ENCODE assay signal across 11 mouse cellular contexts in the genomic region with DNA sequence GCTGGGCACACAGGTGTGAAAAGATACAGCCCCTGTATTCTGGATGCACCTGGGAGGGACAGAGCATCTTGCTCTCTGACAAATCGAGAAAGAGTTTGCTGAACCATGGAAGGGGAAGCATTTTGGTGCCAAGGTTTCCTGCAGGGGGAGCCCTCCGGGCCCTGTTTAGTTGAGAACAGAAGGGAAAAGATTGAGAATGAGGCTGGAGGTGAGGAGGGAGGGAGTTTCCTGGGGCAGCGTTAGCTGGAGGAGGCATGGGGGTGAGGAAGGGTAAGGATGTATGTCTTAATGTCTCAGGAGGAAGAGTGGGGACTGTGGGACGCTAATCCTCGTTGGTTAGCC. TPM values are rescaled to one million over a fixed set of nuclear protein-coding genes. Genes with fewer than 3 reads are reported as not detected.
DNase-seq lines count a peak whose midpoint lies in the region; ATAC-seq lines count a peak whose summit lies in the region.
"Had no signal": no experiment of that assay in that cellular context is flagged by ENCODE, and none has a peak within 500 bp of the region (broad histone marks: within the 10 kb centered on the region; RNA-seq: fewer than 3 reads in every experiment).

No protein-coding gene starts in this region.

- H3K9ac ChIP-seq in heart, embryonic 12.5 days: no peak overlapping the region
- H3K9ac ChIP-seq in midbrain, embryonic 15.5 days: no peak overlapping the region
- H3K9ac ChIP-seq: heart, embryonic 15.5 days had no signal

- no peak overlapping the region for H3K4me3 ChIP-seq in heart, embryonic 12.5 days
- H3K4me3 ChIP-seq in forebrain, embryonic 10.5 days: peak overlapping the region; percentile 26
- H3K4me3 ChIP-seq in midbrain, embryonic 15.5 days: no peak overlapping the region
- H3K4me3 ChIP-seq: heart, embryonic 15.5 days; myocyte had no signal

- H3K27me3 ChIP-seq in heart, embryonic 12.5 days (replicated peaks): peaks cover 37% of the 10 kb centered on the region
- peaks cover 99% of the 10 kb centered on the region for H3K27me3 ChIP-seq in forebrain, embryonic 10.5 days (ENCODE audit: poor library complexity, severe bottlenecking)
- peaks cover 30% of the 10 kb centered on the region for H3K27me3 ChIP-seq in midbrain, embryonic 15.5 days (replicated peaks)

- H3K36me3 ChIP-seq in heart, embryonic 12.5 days: no peaks in the 10 kb centered on the region
- H3K36me3 ChIP-seq in forebrain, embryonic 10.5 days (replicated peaks): no peaks in the 10 kb centered on the region
- no peaks in the 10 kb centered on the region for H3K36me3 ChIP-seq in midbrain, embryonic 15.5 days (replicated peaks)
- H3K36me3 ChIP-seq: heart, embryonic 15.5 days had no signal

- H3K4me1 ChIP-seq in heart, embryonic 12.5 days (replicated peaks): peaks cover 5% of the 10 kb centered on the region; the same call in 1 of the 2 replicates
- peaks cover 42% of the 10 kb centered on the region for H3K4me1 ChIP-seq in forebrain, embryonic 10.5 days
- H3K4me1 ChIP-seq in midbrain, embryonic 15.5 days: peaks cover 19% of the 10 kb centered on the region

- WGBS in heart, embryonic 12.5 days: 7% methylated on average over 5 of the region's 5 CpGs
- WGBS in forebrain, embryonic 10.5 days: 2% methylated on average over 5 of the region's 5 CpGs
- 2% methylated on average over 5 of the region's 5 CpGs for WGBS in midbrain, embryonic 15.5 days

- no peaks in the 10 kb centered on the region; the same call in 1 of the 2 replicates for H3K9me3 ChIP-seq in heart, embryonic 12.5 days (replicated peaks)
- H3K9me3 ChIP-seq in forebrain, embryonic 10.5 days: no peaks in the 10 kb centered on the region
- no peaks in the 10 kb centered on the region for H3K9me3 ChIP-seq in midbrain, embryonic 15.5 days
- H3K9me3 ChIP-seq: heart, embryonic 15.5 days had no signal

- no peak for ATAC-seq in heart, embryonic 12.5 days (ENCODE audit: insufficient number of reproducible peaks, low FRiP score)
- no peak for ATAC-seq in midbrain, embryonic 15.5 days (replicated peaks)
- ATAC-seq in granulocyte monocyte progenitor cell, adult 5-6 weeks (replicated peaks; ENCODE audit: poor library complexity, severe bottlenecking): no peak; the same call in 1 of the 2 replicates

- peak overlapping the region; percentile 33; the same call in 1 of the 2 replicates for H3K4me2 ChIP-seq in heart, embryonic 12.5 days
- H3K4me2 ChIP-seq in midbrain, embryonic 15.5 days: no peak overlapping the region; the same call in 1 of the 2 replicates

- no peak overlapping the region for H3K27ac ChIP-seq in heart, embryonic 12.5 days (ENCODE audit: poor library complexity, severe bottlenecking)
- peak overlapping the region; percentile 82 for H3K27ac ChIP-seq in forebrain, embryonic 10.5 days
- H3K27ac ChIP-seq in midbrain, embryonic 15.5 days: peak overlapping the region; percentile 52; the same call in 1 of the 2 replicates
- H3K27ac ChIP-seq: heart, embryonic 15.5 days had no signal

- DNase-seq in heart, adult 8-10 months (ENCODE audit: low spot score): no peak
- DNase-seq in Muller cell, postnatal 12 days (ENCODE audit: inconsistent ontology term): peak; percentile 52
- DNase-seq in forebrain, embryonic 10.5 days (ENCODE audit: extremely low spot score, low spot score): no peak
- DNase-seq in layer of hippocampus, adult 9-11 months: peak; percentile 11
- no peak for DNase-seq in thymus, postnatal 0 days (ENCODE audit: low spot score)

RNA-seq across cellular contexts. Expression of a gene that starts 38.4 kb away (rescaled TPM):
- polyA plus RNA-seq in heart, embryonic 12.5 days (2016; fragmentation: Nextera tagmentation; extraction: Ambion mirVana): 129 and 133 TPM in 2 replicates
- 10 to 100 TPM; 28.6 to 34.8 (median 29.3) TPM for total RNA-seq in heart, adult 8-10 months (2022)
- 314 and 328 TPM in 2 replicates for polyA plus RNA-seq in forebrain, embryonic 10.5 days (2016; fragmentation: Nextera tagmentation; extraction: Ambion mirVana)
- polyA plus RNA-seq in midbrain, embryonic 15.5 days (2015; fragmentation: Nextera tagmentation; extraction: Ambion mirVana): 165 and 166 TPM in 2 replicates
- 67.7 and 85.7 TPM in 2 replicates for total RNA-seq in granulocyte monocyte progenitor cell, adult 5-6 weeks (2014; fragmentation: Nextera tagmentation)
- 94.4 and 106 TPM in 2 replicates for total RNA-seq in granulocyte monocyte progenitor cell, adult 5-6 weeks (2017)
- polyA plus RNA-seq in thymus, postnatal 0 days (2015; fragmentation: Nextera tagmentation; extraction: Ambion mirVana): 273 and 284 TPM in 2 replicates

RNA-seq across cellular contexts. Expression of a gene that starts 49.9 kb away (rescaled TPM):
- polyA plus RNA-seq in heart, embryonic 12.5 days (2016; fragmentation: Nextera tagmentation; extraction: Ambion mirVana): not detected in 2 replicates
- not detected for total RNA-seq in heart, adult 8-10 months (2022)
- 0.12 TPM in 1 of 2 replicates, not detected in the other for polyA plus RNA-seq in forebrain, embryonic 10.5 days (2016; fragmentation: Nextera tagmentation; extraction: Ambion mirVana)
- 0.34 and 1.1 TPM in 2 replicates for polyA plus RNA-seq in midbrain, embryonic 15.5 days (2015; fragmentation: Nextera tagmentation; extraction: Ambion mirVana)
- total RNA-seq in granulocyte monocyte progenitor cell, adult 5-6 weeks (2014; fragmentation: Nextera tagmentation): not detected in 2 replicates
- not detected in 2 replicates for total RNA-seq in granulocyte monocyte progenitor cell, adult 5-6 weeks (2017)
- 0.08 TPM in 1 of 2 replicates, not detected in the other for polyA plus RNA-seq in thymus, postnatal 0 days (2015; fragmentation: Nextera tagmentation; extraction: Ambion mirVana)
- polyA plus RNA-seq: heart, embryonic 15.5 days had no signal

RNA-seq across cellular contexts. Expression of a gene that starts 55.8 kb away (rescaled TPM):
- not detected in 2 replicates for polyA plus RNA-seq in heart, embryonic 12.5 days (2016; fragmentation: Nextera tagmentation; extraction: Ambion mirVana)
- not detected for total RNA-seq in heart, adult 8-10 months (2022)
- not detected in 2 replicates for polyA plus RNA-seq in forebrain, embryonic 10.5 days (2016; fragmentation: Nextera tagmentation; extraction: Ambion mirVana)
- polyA plus RNA-seq in midbrain, embryonic 15.5 days (2015; fragmentation: Nextera tagmentation; extraction: Ambion mirVana): 0.49 and 0.73 TPM in 2 replicates
- total RNA-seq in granulocyte monocyte progenitor cell, adult 5-6 weeks (2014; fragmentation: Nextera tagmentation): not detected in 2 replicates
- total RNA-seq in granulocyte monocyte progenitor cell, adult 5-6 weeks (2017): not detected in 2 replicates
- polyA plus RNA-seq in thymus, postnatal 0 days (2015; fragmentation: Nextera tagmentation; extraction: Ambion mirVana): not detected in 2 replicates
- total RNA-seq: ES-E14 had no signal
- polyA plus RNA-seq: heart, embryonic 15.5 days had no signal

Comparison
In these comparisons a context has a peak if more than half of its experiments do, and no peak if none do; other contexts are left out.
1. DNase-seq: peak in Muller cell, postnatal 12 days (single experiment) and layer of hippocampus, adult 9-11 months (single experiment); none in heart, adult 8-10 months (single experiment), forebrain, embryonic 10.5 days (single experiment) and thymus, postnatal 0 days (single experiment).